Mouse (Mus musculus) embryonic fibroblast, embryonic 13.5 days (primary cell): Measurements from ENCODE around the gene Gm5431.

Source experiments
- CTCF ChIP-seq: IDR thresholded peaks from 2 replicates; pipeline ENCODE4 v1.5.1; 2011; ENCODE audit warnings: mild to moderate bottlenecking, control low read depth, low read length, moderate library complexity, borderline replicate concordance; ENCODE audit not compliant: insufficient read depth
- POLR2A ChIP-seq: IDR thresholded peaks from 2 replicates; pipeline ENCODE4 v1.6.1; 2011; ENCODE audit warnings: low read depth, mild to moderate bottlenecking, control low read depth, low read length, moderate library complexity

DNA sequence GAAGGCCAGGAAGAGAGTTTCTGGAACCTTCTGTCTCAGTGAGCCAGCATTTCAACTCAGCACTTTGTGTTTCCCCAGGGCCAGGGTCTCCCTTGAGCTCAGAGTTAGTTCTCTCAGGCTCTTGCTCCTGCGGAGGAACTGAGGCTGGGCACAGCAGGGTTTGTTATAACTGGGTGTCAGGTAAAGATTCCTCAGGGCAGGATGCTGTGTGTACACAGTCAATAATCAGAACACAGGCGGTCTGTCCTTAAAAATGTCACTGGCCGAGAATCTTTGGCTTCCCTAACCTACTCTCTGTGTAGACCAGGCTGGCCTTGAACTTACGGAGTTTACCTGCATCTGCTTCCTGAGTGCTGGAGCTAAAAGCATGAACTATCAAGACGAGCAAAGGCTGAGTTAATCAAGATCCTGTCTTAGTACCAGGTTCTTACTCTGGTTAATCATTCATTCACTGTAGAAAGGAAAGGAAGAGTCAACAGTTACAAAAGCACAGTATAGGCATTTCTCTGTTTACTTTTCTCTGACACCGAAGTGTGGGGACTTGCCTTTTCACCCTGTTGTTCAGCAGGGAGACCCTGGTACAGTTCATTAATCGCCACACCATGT is 29.2 kb downstream of the Gm5431 start:
- no peak for TF ChIP-seq POLR2A
- TF ChIP-seq CTCF, result no peak
